Mouse (Mus musculus) neutrophil, adult 65 days (primary cell): ENCODE data around the gene Scyl2. TPM values are rescaled to one million over a fixed set of nuclear protein-coding genes. Genes with fewer than 3 reads are reported as not detected.

Source experiments
- total RNA-seq: library from RNA; stranded (reverse); gene quantifications from 2 replicates; pipeline ENCODE4 v1.2.4, GENCODE M21; 2023

Scyl2 gene
- total RNA-seq = 56.5 and 76.9 TPM in 2 replicates

DNA sequence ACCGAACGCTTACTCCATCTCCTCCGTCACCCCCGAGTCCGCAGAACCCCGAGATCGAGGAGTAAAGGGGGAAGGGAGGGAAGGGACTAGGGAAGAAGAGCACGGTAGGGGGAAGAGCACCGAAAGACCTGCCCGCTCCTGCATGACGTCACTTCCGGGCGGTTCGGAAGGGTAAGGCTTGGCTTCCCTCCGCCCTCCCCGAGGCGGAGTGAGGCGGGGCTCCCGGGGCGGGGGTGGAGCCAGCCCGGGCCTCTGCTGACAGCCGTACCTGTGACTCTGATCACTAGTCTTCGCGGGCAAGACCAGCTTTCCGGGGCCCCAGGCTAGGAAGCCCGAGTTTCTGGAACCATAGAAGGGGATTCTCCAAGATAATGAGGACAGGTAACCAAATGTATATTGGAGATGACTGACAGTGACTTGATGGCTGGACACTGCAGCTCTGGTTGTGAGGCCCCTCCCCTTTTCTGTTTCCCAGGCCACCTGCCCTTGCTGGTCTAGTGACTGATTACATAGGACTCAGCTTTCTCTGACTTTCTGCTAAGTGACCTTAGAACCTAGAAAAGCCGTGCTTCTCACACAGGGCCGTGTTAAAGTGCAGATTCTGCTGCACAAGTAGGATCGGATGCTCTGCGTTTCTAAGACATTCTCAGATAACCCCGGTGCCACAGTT, at the start of gene Scyl2:
Gene Scyl2 (minus strand): TSS at position 147 of the 670 bp plus-strand sequence.

DNA sequence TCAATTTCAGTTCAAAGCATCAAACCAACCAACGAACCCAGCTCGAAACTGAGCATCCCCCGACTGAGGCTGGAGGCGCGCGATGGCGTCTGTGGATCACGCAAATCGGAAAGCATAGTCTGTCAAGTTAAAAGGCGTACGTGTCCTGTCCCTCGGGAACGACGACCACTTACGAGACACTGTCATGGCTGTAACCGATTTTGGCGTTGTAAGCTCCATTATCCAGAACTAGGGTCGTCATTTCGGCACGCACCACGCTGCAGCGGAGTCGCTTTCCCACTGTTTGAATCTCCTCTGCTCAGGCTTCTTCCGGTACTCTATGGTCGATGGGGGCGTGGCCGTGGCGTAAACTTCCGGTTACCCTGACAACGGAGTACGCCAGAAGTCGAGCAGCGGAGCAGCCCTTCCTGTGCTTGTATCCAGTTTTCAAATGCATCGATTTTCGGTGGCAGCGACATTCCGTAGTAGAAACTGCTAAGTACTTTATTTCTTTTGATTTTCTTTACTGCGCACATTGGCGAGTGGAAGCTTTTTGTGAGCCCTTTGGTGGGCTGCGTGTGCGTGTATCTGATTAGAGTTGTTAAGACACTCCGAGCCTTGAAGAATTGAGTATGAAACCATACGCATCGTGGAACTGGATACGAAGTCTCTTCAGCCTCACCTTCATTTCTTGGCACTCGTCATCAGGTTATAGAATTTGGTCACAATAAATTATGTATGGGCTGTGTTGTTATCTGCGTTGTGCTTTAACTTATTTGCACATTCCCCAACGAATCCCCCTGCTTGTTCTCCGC, 46.1 kb upstream of the Scyl2 start, which contains the start of gene Actr6:
Gene Actr6 (minus strand): TSS at position 295 of the 794 bp plus-strand sequence.

DNA sequence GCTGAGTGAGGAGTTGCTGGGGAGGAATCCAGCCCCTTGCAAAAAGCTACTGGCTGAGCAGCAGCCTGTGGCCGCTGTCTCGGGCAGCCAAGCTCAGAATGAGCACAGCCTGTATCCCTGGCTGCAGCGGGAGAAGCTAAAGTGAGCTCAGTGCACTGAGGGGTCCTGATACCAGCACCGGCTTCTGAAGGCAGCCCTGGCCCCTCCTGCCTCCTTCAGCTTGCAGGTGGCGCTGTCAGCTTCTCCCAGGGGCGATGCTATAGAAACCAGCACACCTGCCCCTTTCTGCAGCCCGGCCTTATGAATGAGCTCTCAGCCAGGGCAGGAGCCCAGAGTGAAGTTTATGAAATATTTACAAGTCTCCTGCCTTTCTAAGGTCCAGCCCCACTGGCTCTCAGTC, 65.0 kb downstream of the Scyl2 start, which contains the start of gene Slc17a8:
Gene Slc17a8 (minus strand): TSS at position 125 of the 400 bp plus-strand sequence.

Other genes starting within 250 kb of the Scyl2 start
- gene Gas2l3, start 242.3 kb downstream of the Scyl2 start, total RNA-seq = 20.4 and 36.2 TPM in 2 replicates
- gene Nr1h4, start 152.7 kb downstream of the Scyl2 start, total RNA-seq = not detected in 2 replicates
- gene Slc17a8, start 65.0 kb downstream of the Scyl2 start, total RNA-seq = not detected in 2 replicates
- gene Actr6, start 46.0 kb upstream of the Scyl2 start, total RNA-seq = 20.5 and 26.4 TPM in 2 replicates
- 64.9 and 81.4 TPM in 2 replicates for gene Uhrf1bp1l, start 58.7 kb upstream of the Scyl2 start, total RNA-seq
- gene Anks1b, start 187.2 kb upstream of the Scyl2 start, total RNA-seq = not detected in 2 replicates